Mouse (Mus musculus) olfactory bulb, adult 2 months (tissue): ENCODE measurements around the gene Slc35c1. TPM values are rescaled to one million over a fixed set of nuclear protein-coding genes. Genes with fewer than 3 reads are reported as not detected.

Experiments
- H3K27ac ChIP-seq: fragments of 200-500 bp; 2 replicates; pipeline ENCODE4 v1.5.1; 2012; ENCODE audit warnings: low read depth, low read length; ENCODE audit not compliant: insufficient read depth
- H3K4me1 ChIP-seq: fragments of 200-500 bp; 2 replicates; pipeline ENCODE4 v1.6.1; 2012; ENCODE audit warnings: low read length; ENCODE audit not compliant: control insufficient read depth, insufficient read depth
- H3K4me3 ChIP-seq: fragments of 200-500 bp; 2 replicates; pipeline ENCODE4 v1.5.1; 2012; ENCODE audit warnings: mild to moderate bottlenecking, low read depth, low read length, moderate library complexity; ENCODE audit not compliant: insufficient read depth
- CTCF ChIP-seq: fragments of 200-500 bp; IDR thresholded peaks from 2 replicates; pipeline ENCODE4 v1.5.1; 2012; ENCODE audit warnings: low read depth, mild to moderate bottlenecking, low read length, moderate library complexity; ENCODE audit not compliant: insufficient read depth
- POLR2A ChIP-seq: fragments of 200-500 bp; IDR thresholded peaks from 2 replicates; pipeline ENCODE4 v1.6.1; 2012; ENCODE audit warnings: mild to moderate bottlenecking, low read depth, low read length, moderate library complexity; ENCODE audit not compliant: insufficient read depth
- WGBS: fragments of 180-500 bp; shearing (Covaris S2); methylation state at CpG from one replicate; pipeline ENCODE4 v1.1.7; 2018; 5-methylcytosine and 5-hydroxymethylcytosine counted together
- polyA plus RNA-seq: library from polyadenylated mRNA; stranded (reverse); fragments of >200 nt; gene quantifications from 2 replicates; pipeline ENCODE4 v1.2.4, GENCODE M21; 2012; ENCODE audit warnings: low replicate concordance; ENCODE audit not compliant: missing spikeins, insufficient read depth, insufficient read length

Slc35c1 gene
- not detected in 2 replicates for polyA plus RNA-seq

- peak within 1 kb of the TSS; percentile 62 for H3K27ac ChIP-seq
- TF ChIP-seq POLR2A = no peak
- TF ChIP-seq CTCF = no peak
- peak within 1 kb of the TSS; percentile 95 for H3K4me3 ChIP-seq
- H3K4me1 ChIP-seq = peaks cover 35% of the 10 kb centered on the region
- WGBS = 2% methylated on average over 34 of the region's 34 CpGs
These were observed at the start of gene Slc35c1 for GRCm38 (mm10) chr2:92459921-92460707. Slc35c1 (minus strand) TSS chr2:92460538.

GRCm38 (mm10) chr2:92505291-92505690 is 45.0 kb upstream of the Slc35c1 start:
- Histone ChIP-seq H3K4me3 (no peak overlapping the region), H3K4me1 (peaks cover under 1% of the 10 kb centered on the region), H3K27ac (no peak overlapping the region)
- no peak for TF ChIP-seq CTCF
- no peak for TF ChIP-seq POLR2A
- 96% methylated on average over 7 of the region's 7 CpGs for WGBS

- WGBS = 83% methylated on average over 3 of the region's 3 CpGs
- Histone ChIP-seq H3K27ac (no peak overlapping the region), H3K4me1 (peaks cover 7% of the 10 kb centered on the region), H3K4me3 (no peak overlapping the region)
- TF ChIP-seq CTCF = no peak
- no peak for TF ChIP-seq POLR2A
These were observed 43.1 kb upstream of the Slc35c1 start for GRCm38 (mm10) chr2:92503421-92503820.

GRCm38 (mm10) chr2:92499701-92500322 is 39.5 kb upstream of the Slc35c1 start:
- WGBS = 33% methylated on average over 3 of the region's 3 CpGs
- peak overlapping the region; percentile 60; the same call in 1 of the 2 replicates for H3K27ac ChIP-seq
- no peak overlapping the region for H3K4me3 ChIP-seq
- peaks cover 27% of the 10 kb centered on the region for H3K4me1 ChIP-seq
- no peak for TF ChIP-seq POLR2A
- no peak for TF ChIP-seq CTCF

- Histone ChIP-seq H3K4me3 (no peak overlapping the region), H3K4me1 (peaks cover 40% of the 10 kb centered on the region), H3K27ac (no peak overlapping the region)
- 66% methylated on average over 5 of the region's 5 CpGs for WGBS
- TF ChIP-seq POLR2A (no peak), CTCF (no peak)
These were observed 36.8 kb upstream of the Slc35c1 start for GRCm38 (mm10) chr2:92497112-92497511.

GRCm38 (mm10) chr2:92496681-92497080 is 36.3 kb upstream of the Slc35c1 start:
- TF ChIP-seq POLR2A = no peak
- no peak for TF ChIP-seq CTCF
- no peak overlapping the region for H3K27ac ChIP-seq
- WGBS = 40% methylated on average over 10 of the region's 10 CpGs
- peaks cover 43% of the 10 kb centered on the region for H3K4me1 ChIP-seq
- no peak overlapping the region for H3K4me3 ChIP-seq

- H3K4me1 ChIP-seq = peaks cover 45% of the 10 kb centered on the region
- H3K4me3 ChIP-seq = no peak overlapping the region
- H3K27ac ChIP-seq = no peak overlapping the region
- TF ChIP-seq CTCF (no peak), POLR2A (no peak)
- 90% methylated on average over 3 of the region's 3 CpGs for WGBS
These were observed 34.6 kb upstream of the Slc35c1 start for GRCm38 (mm10) chr2:92494956-92495355.

GRCm38 (mm10) chr2:92494423-92494822 is 34.1 kb upstream of the Slc35c1 start:
- Histone ChIP-seq H3K4me3 (no peak overlapping the region), H3K27ac (no peak overlapping the region), H3K4me1 (peaks cover 42% of the 10 kb centered on the region)
- 68% methylated on average over 8 of the region's 8 CpGs for WGBS
- TF ChIP-seq POLR2A (no peak), CTCF (no peak)

- Histone ChIP-seq H3K4me1 (peaks cover 42% of the 10 kb centered on the region), H3K4me3 (no peak overlapping the region), H3K27ac (no peak overlapping the region)
- TF ChIP-seq POLR2A (no peak), CTCF (no peak)
- 66% methylated on average over 15 of the region's 15 CpGs for WGBS
These were observed 33.5 kb upstream of the Slc35c1 start for GRCm38 (mm10) chr2:92493656-92494390.
